Comparison of ENCODE assay signal across 25 mouse cellular contexts in the genomic region with DNA sequence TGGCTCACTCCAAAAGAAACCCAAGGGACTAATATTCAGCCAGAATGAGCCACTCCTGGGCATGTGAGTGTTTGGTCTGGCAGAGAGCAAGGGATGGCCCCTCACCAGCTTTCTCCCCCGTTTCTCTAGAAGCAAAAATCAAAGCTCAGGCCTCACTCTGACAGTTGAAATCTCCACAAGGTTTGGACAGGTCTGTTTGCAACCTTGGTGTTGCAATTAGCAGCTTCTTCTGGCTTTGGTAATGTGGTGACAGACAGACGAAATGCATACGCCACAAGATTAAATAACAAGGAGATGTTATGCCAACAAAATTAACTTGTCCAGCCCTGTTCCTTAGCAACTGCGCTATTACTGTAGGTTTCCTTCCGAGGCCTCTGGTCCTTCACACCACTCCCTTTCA. TPM values are rescaled to one million over a fixed set of nuclear protein-coding genes. Genes with fewer than 3 reads are reported as not detected.
DNase-seq lines count a peak whose midpoint lies in the region; ATAC-seq and TF ChIP-seq lines count a peak whose summit lies in the region.
"Had no signal": no experiment of that assay in that cellular context is flagged by ENCODE, and none has a peak within 500 bp of the region (broad histone marks: within the 10 kb centered on the region; RNA-seq: fewer than 3 reads in every experiment).

No protein-coding gene starts in this region.

- TF ChIP-seq CTCF in lung, postnatal 0 days (IDR thresholded peaks at IDR 0.05): no peak
- no peak for TF ChIP-seq CTCF in heart, postnatal 0 days (IDR thresholded peaks at IDR 0.05; ENCODE audit: low read depth)

- no peak overlapping the region for H3K4me2 ChIP-seq in forebrain, embryonic 16.5 days (ENCODE audit: low read length)
- no peak overlapping the region for H3K4me2 ChIP-seq in lung, postnatal 0 days (replicated peaks; ENCODE audit: low read depth, low read length)
- H3K4me2 ChIP-seq in heart, postnatal 0 days (ENCODE audit: low read depth, low read length): no peak overlapping the region
- no peak overlapping the region for H3K4me2 ChIP-seq in neural tube, embryonic 15.5 days
- H3K4me2 ChIP-seq in kidney, embryonic 14.5 days (replicated peaks; ENCODE audit: low read depth, low read length): no peak overlapping the region
- H3K4me2 ChIP-seq: limb, embryonic 12.5 days; liver, embryonic 12.5 days had no signal

- H3K9me3 ChIP-seq in forebrain, embryonic 16.5 days (ENCODE audit: control insufficient read depth, low read length): no peaks in the 10 kb centered on the region
- H3K9me3 ChIP-seq in forebrain, embryonic 10.5 days: peaks cover 3% of the 10 kb centered on the region; the same call in 1 of the 2 replicates
- H3K9me3 ChIP-seq in lung, postnatal 0 days (ENCODE audit: low read length): no peaks in the 10 kb centered on the region
- no peaks in the 10 kb centered on the region for H3K9me3 ChIP-seq in heart, postnatal 0 days (replicated peaks; ENCODE audit: control insufficient read depth, low read length)
- H3K9me3 ChIP-seq in neural tube, embryonic 15.5 days (replicated peaks): no peaks in the 10 kb centered on the region
- H3K9me3 ChIP-seq in kidney, embryonic 14.5 days (ENCODE audit: control insufficient read depth, low read length): no peaks in the 10 kb centered on the region
- H3K9me3 ChIP-seq: limb, embryonic 12.5 days; liver, embryonic 12.5 days had no signal

- TF ChIP-seq EP300 in lung, postnatal 0 days (IDR thresholded peaks at IDR 0.05): no peak
- no peak for TF ChIP-seq EP300 in heart, postnatal 0 days (IDR thresholded peaks at IDR 0.05; ENCODE audit: low read depth)

- H3K36me3 ChIP-seq in forebrain, embryonic 16.5 days (ENCODE audit: control insufficient read depth, insufficient read depth): no peaks in the 10 kb centered on the region
- no peaks in the 10 kb centered on the region for H3K36me3 ChIP-seq in forebrain, embryonic 10.5 days (replicated peaks)
- no peaks in the 10 kb centered on the region for H3K36me3 ChIP-seq in lung, postnatal 0 days (ENCODE audit: insufficient read depth, low read length)
- no peaks in the 10 kb centered on the region for H3K36me3 ChIP-seq in heart, postnatal 0 days (replicated peaks; ENCODE audit: control insufficient read depth, insufficient read depth, low read length)
- H3K36me3 ChIP-seq in neural tube, embryonic 15.5 days: no peaks in the 10 kb centered on the region
- H3K36me3 ChIP-seq in kidney, embryonic 14.5 days (ENCODE audit: control insufficient read depth, insufficient read depth, low read length): no peaks in the 10 kb centered on the region
- H3K36me3 ChIP-seq: limb, embryonic 12.5 days; liver, embryonic 12.5 days had no signal

- WGBS in forebrain, embryonic 16.5 days: 33% methylated on average over 5 of the region's 5 CpGs
- WGBS in forebrain, embryonic 10.5 days: 84% methylated on average over 5 of the region's 5 CpGs
- 49% methylated on average over 5 of the region's 5 CpGs for WGBS in lung, postnatal 0 days
- WGBS in heart, postnatal 0 days: 31% methylated on average over 5 of the region's 5 CpGs
- 72% methylated on average over 5 of the region's 5 CpGs for WGBS in neural tube, embryonic 15.5 days
- 51% methylated on average over 5 of the region's 5 CpGs for WGBS in kidney, embryonic 14.5 days

- peak; percentile 66 for ATAC-seq in forebrain, embryonic 16.5 days
- no peak for ATAC-seq in lung, postnatal 0 days
- peak; percentile 14; the same call in 1 of the 2 replicates for ATAC-seq in heart, postnatal 0 days (ENCODE audit: insufficient read depth, low read depth)
- no peak for ATAC-seq in neural tube, embryonic 15.5 days (ENCODE audit: low FRiP score)
- ATAC-seq in kidney, embryonic 14.5 days (ENCODE audit: low FRiP score, low TSS enrichment): no peak
- ATAC-seq: inflammation-experienced regulatory T-cells, adult 6 months; liver, embryonic 12.5 days; midbrain, embryonic 16.5 days had no signal

- H3K4me3 ChIP-seq in forebrain, embryonic 16.5 days (replicated peaks; ENCODE audit: low read length): no peak overlapping the region
- H3K4me3 ChIP-seq in forebrain, embryonic 10.5 days: no peak overlapping the region
- H3K4me3 ChIP-seq in lung, postnatal 0 days (ENCODE audit: low read depth, low read length): no peak overlapping the region
- no peak overlapping the region for H3K4me3 ChIP-seq in heart, postnatal 0 days (ENCODE audit: low read depth, low read length)
- no peak overlapping the region for H3K4me3 ChIP-seq in neural tube, embryonic 15.5 days (replicated peaks)
- H3K4me3 ChIP-seq in kidney, embryonic 14.5 days (ENCODE audit: low read length): no peak overlapping the region
- H3K4me3 ChIP-seq: gastrocnemius, adult 2 months; limb, embryonic 12.5 days; liver, embryonic 12.5 days had no signal

- H3K27ac ChIP-seq in forebrain, embryonic 16.5 days (ENCODE audit: low read length): no peak overlapping the region
- H3K27ac ChIP-seq in forebrain, embryonic 10.5 days: no peak overlapping the region
- no peak overlapping the region for H3K27ac ChIP-seq in lung, postnatal 0 days (ENCODE audit: low read length)
- H3K27ac ChIP-seq in heart, postnatal 0 days (ENCODE audit: low read depth): no peak overlapping the region
- no peak overlapping the region for H3K27ac ChIP-seq in neural tube, embryonic 15.5 days (replicated peaks)
- no peak overlapping the region for H3K27ac ChIP-seq in kidney, embryonic 14.5 days (ENCODE audit: low read depth, low read length)
- H3K27ac ChIP-seq: gastrocnemius, adult 2 months; limb, embryonic 12.5 days; liver, embryonic 12.5 days had no signal

- DNase-seq in forebrain, embryonic 10.5 days (ENCODE audit: extremely low spot score, low spot score): no peak
- DNase-seq in lung, postnatal 36 days: peak; percentile 12
- DNase-seq in lung, postnatal 0 days (ENCODE audit: low spot score): no peak
- DNase-seq in heart, postnatal 0 days (ENCODE audit: low spot score): peak; percentile 49
- DNase-seq: adrenal gland, postnatal 25 days; cerebellum, adult 2 months; gastrocnemius, adult 2 months; kidney, adult 8-10 months; lung, adult 2 months; lung, postnatal 4 days; right cerebral cortex, postnatal 25 days; thymus, adult 2 months had no signal

- no peak overlapping the region for H3K9ac ChIP-seq in forebrain, embryonic 16.5 days (replicated peaks; ENCODE audit: low read depth, low read length)
- H3K9ac ChIP-seq in lung, postnatal 0 days (replicated peaks; ENCODE audit: low read depth): no peak overlapping the region
- no peak overlapping the region for H3K9ac ChIP-seq in heart, postnatal 0 days (replicated peaks; ENCODE audit: low read depth, low read length)
- H3K9ac ChIP-seq in neural tube, embryonic 15.5 days (replicated peaks): no peak overlapping the region
- H3K9ac ChIP-seq in kidney, embryonic 14.5 days (ENCODE audit: low read depth, low read length): no peak overlapping the region
- H3K9ac ChIP-seq: limb, embryonic 12.5 days; liver, embryonic 12.5 days had no signal

- peaks cover 5% of the 10 kb centered on the region; the same call in 1 of the 2 replicates for H3K4me1 ChIP-seq in forebrain, embryonic 16.5 days (replicated peaks; ENCODE audit: control insufficient read depth, insufficient read depth, low read length)
- no peaks in the 10 kb centered on the region for H3K4me1 ChIP-seq in forebrain, embryonic 10.5 days
- H3K4me1 ChIP-seq in lung, postnatal 0 days (ENCODE audit: insufficient read depth, low read depth, low read length): no peaks in the 10 kb centered on the region
- no peaks in the 10 kb centered on the region; the same call in 1 of the 2 replicates for H3K4me1 ChIP-seq in heart, postnatal 0 days (ENCODE audit: control insufficient read depth, insufficient read depth)
- no peaks in the 10 kb centered on the region for H3K4me1 ChIP-seq in neural tube, embryonic 15.5 days
- no peaks in the 10 kb centered on the region for H3K4me1 ChIP-seq in kidney, embryonic 14.5 days (ENCODE audit: control insufficient read depth, insufficient read depth, low read length)
- H3K4me1 ChIP-seq: liver, embryonic 12.5 days had no signal

- no peaks in the 10 kb centered on the region for H3K27me3 ChIP-seq in forebrain, embryonic 16.5 days (replicated peaks; ENCODE audit: control insufficient read depth, insufficient read depth, low read length)
- H3K27me3 ChIP-seq in forebrain, embryonic 10.5 days (ENCODE audit: poor library complexity, severe bottlenecking): no peaks in the 10 kb centered on the region
- H3K27me3 ChIP-seq in lung, postnatal 0 days (replicated peaks; ENCODE audit: insufficient read depth, low read length): no peaks in the 10 kb centered on the region
- no peaks in the 10 kb centered on the region for H3K27me3 ChIP-seq in heart, postnatal 0 days (ENCODE audit: control insufficient read depth, insufficient read depth, low read length)
- no peaks in the 10 kb centered on the region for H3K27me3 ChIP-seq in neural tube, embryonic 15.5 days (replicated peaks)
- H3K27me3 ChIP-seq in kidney, embryonic 14.5 days (ENCODE audit: control insufficient read depth, insufficient read depth, low read length): no peaks in the 10 kb centered on the region
- H3K27me3 ChIP-seq: limb, embryonic 12.5 days; liver, embryonic 12.5 days had no signal

RNA-seq across cellular contexts. Expression of gene Prlhr, which starts 28.0 kb away (rescaled TPM):
- polyA plus RNA-seq in forebrain, embryonic 16.5 days (2015; fragmentation: Nextera tagmentation; extraction: Ambion mirVana): 0.22 TPM in 1 of 2 replicates, not detected in the other
- not detected in 2 replicates for polyA plus RNA-seq in forebrain, embryonic 10.5 days (2016; fragmentation: Nextera tagmentation; extraction: Ambion mirVana)
- not detected in 2 replicates for polyA plus RNA-seq in lung, postnatal 0 days (2015; fragmentation: Nextera tagmentation; extraction: Ambion mirVana)
- total RNA-seq in heart, postnatal 0 days (2014; rRNA removed; ENCODE audit: low replicate concordance): not detected in 2 replicates
- not detected in 2 replicates for polyA plus RNA-seq in heart, postnatal 0 days (2015; fragmentation: Nextera tagmentation; extraction: Ambion mirVana)
- polyA plus RNA-seq in neural tube, embryonic 15.5 days (2015; fragmentation: Nextera tagmentation; extraction: Ambion mirVana): 0.19 and 0.47 TPM in 2 replicates
- polyA plus RNA-seq in kidney, embryonic 14.5 days (2014; fragmentation: Nextera tagmentation; extraction: Ambion mirVana): not detected in 2 replicates
- total RNA-seq: gastrocnemius, adult 2 months; granulocyte monocyte progenitor cell, adult 5-6 weeks; neutrophil, adult 5-6 weeks had no signal
- polyA plus RNA-seq: hindbrain, embryonic 11.5 days; inflammation-experienced regulatory T-cells, adult 6 months; large intestine, adult 2 months; limb, embryonic 12.5 days; liver, embryonic 12.5 days; lung, adult 2 months; stomach, embryonic 16.5 days; urinary bladder, adult 2 months had no signal

Comparison
In these comparisons a context has a peak if more than half of its experiments do, and no peak if none do; other contexts are left out.
1. DNase-seq: peak in lung, postnatal 36 days (single experiment) and heart, postnatal 0 days (single experiment); none in forebrain, embryonic 10.5 days (single experiment) and lung, postnatal 0 days (single experiment).
2. ATAC-seq: peak in forebrain, embryonic 16.5 days (single experiment) and heart, postnatal 0 days (single experiment); none in lung, postnatal 0 days (single experiment), neural tube, embryonic 15.5 days (single experiment) and kidney, embryonic 14.5 days (single experiment).